Mouse (Mus musculus) G1E-ER4 (cell line): Measurements from ENCODE around the gene Cep41. TPM values are rescaled to one million over a fixed set of nuclear protein-coding genes. Genes with fewer than 3 reads are reported as not detected.

Source experiments
- GATA1 ChIP-seq: IDR thresholded peaks from one replicate; pipeline ENCODE4 v1.8.0; 2012; ENCODE audit warnings: low read length, inconsistent platforms
- polyA plus RNA-seq: library from polyadenylated mRNA; stranded (reverse); fragments of >175 nt; gene quantifications from 2 replicates; pipeline ENCODE4 v1.2.3, GENCODE M21; 2012

The Cep41 gene
- 58.7 and 84.8 TPM in 2 replicates for polyA plus RNA-seq

DNA sequence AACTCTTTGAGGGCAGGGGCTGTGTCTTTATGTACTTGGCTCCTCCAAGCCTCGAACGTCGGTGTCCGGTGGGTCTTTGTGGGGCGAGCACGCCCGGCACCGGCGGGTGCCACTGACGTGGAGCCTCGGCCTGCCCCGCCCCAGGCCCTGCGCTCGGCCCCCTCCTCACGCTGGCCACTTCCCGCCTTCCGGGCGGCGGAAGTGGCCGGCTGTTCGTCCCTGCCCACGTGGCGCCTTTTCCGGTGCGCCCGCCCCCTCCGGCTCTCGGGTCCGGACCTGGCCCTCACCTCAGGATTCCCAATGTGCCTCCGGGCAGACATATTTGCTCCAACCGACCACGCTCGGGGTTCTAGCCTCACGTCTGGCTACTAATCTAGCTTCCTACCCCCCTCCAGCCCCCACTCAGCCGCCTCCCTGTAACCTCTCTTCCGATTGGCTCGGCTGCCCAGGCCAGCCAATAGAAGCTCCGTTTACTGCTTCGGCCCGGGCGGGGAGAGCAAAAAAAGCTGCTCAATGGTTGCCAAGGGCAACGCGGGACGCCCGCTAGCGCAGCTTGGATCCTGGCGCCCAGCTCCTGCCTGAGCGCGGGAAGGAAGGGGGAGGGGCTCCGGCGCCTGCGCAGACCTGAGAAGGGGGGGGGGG, at the start of gene Cep41:
TSS of gene Cep41 (minus strand) at position 400 of the 642 bp plus-strand sequence.
- TF ChIP-seq GATA1 = no peak

DNA sequence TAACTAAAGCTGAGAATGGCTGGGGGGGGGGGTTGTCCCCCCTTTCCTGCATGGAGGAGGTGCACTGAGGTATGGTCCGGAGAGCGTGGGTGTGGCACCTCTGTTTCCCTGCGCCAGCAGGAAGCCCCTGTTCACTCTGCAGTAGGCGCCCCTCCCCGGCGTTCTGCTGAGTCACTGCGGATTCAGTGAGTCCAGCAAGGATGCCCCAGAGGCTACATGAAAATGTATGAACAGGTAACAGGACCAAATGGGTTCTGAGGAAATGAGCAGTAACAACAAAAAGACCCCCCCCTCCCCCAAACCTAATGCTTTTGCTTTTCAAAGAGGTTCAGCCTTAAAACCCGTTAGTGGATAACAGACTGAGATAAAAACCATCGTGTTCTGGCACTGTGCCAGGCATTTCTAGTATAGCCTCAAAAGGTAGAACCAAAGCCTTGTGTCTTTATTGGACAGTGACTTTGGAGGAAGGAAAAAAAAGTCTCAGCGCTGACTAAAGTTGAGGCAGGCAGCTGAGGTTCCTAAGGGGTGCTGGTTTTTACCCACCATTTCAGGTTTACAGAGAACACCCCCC, 45.7 kb upstream of the Cep41 start:
- no peak for TF ChIP-seq GATA1

DNA sequence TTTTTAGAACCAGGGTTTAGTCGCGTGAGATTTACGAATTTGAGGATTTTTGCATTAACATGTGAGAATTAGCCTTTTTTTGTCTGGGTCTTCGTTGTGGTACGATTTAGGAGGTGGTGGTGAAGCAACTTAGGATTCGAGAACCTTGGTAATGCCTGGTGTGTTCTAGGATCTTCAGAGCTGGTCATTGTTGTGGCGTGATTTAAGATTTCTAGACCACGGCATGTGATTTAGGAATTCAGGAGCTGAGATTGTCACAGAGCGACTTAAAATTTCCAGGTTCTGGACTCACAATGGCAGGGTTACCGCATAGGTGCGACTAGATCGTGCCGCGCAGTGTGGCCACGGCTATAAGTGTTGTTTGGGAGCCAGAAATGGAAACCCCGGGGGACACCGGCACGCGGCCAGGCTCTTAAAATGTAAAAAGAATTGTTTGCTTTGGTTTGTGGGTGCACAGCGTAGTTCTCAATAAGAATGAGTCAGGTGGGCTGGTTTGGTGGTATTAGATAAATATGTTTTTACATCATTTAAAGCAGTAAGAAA, 45.0 kb upstream of the Cep41 start:
- no peak for TF ChIP-seq GATA1

DNA sequence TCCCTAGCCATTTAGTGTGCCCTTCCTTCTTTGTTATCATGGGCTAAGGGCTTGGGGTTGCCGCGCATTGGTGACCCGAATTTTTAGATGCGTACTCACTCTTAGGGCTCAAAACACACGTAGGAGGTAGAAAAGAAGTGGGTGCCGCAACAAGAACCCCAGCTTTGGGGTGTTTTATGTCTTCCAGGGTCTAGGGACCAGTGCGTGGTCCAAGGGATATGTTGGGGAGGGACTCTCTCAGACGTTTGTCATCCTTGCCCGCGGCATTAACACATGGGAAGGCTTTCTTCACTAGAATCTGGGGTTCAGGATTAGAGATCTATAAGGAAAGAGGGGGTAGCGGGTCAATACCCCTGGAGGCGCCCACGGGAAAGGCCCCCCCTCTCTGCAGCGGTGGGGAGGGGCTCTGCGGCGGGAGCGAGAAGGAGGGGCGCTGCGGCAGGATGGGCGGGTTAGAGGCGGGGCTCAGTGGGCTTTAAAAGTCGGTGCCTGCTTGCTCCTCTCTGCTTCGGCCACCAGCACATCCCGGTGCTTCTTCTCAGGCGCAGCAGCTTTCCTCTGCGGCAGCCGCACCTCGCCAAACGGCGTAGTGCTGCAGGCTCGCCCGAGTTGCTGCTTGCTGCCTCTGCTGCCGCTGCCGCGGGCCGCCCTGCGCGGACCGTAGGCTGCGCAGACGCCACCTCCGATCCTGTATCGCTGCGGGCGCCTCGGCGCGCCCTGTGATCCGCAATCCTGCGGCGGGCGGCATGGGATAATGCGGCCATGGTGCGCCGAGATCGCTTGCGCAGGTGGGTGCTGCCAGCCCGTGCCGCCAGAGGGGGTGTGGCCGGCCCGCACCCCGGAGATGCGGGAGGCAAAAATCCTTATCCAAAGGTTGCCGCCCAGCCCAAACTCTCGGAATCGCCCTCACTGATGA, 44.3 kb upstream of the Cep41 start:
- TF ChIP-seq GATA1 = no peak

DNA sequence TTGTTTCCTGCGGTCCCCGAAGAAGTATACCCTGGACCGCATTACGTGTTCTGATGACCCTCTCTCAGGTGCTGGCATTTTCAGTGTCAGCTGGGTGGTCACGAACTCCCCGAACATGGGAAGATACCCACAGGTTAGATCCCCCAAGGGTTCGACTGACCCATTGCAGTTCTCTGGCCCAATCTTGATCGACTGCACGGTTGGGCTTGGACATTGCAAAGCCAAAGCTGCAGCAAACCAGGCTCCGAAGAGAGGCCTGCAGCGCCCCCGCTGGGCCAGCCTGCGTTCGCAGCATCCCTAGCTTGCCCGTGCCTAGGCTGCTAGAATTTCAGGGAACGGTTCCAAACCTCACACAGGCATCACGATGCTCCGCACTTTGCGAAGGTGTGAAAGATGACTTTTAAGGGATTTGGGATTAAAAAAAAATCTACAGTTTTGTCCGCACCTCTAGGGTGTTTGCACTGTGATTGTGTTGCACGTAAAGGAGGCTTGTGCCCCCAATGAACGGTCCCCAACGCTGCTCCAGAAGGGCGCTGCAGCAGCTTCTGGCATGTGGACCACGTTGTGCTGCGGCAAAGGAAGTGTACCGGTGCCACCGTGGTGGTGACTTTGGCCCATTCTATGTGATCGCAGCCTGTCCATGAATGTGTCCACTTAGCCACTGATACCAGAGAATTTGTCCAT, 43.5 kb upstream of the Cep41 start:
- TF ChIP-seq GATA1 = no peak

DNA sequence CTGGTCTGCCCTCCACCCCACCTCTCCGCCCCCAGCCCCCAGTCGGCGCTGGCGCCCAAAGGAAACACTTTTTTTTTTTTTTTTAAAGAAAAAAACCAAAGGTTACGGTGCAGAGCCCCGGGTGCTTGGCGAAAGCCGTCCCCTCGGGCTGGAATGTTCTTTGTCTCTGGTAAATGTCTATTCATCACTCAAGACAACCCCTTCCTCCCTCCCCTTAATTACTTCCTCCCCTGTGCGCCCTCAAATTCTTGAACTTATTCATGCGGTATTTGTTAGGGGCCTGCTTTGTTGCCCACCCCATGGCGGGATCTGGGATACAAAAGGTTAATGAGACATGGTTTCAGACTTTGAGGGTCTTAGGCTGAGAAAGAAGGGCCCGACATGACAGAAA, 42.8 kb upstream of the Cep41 start:
- no peak for TF ChIP-seq GATA1

DNA sequence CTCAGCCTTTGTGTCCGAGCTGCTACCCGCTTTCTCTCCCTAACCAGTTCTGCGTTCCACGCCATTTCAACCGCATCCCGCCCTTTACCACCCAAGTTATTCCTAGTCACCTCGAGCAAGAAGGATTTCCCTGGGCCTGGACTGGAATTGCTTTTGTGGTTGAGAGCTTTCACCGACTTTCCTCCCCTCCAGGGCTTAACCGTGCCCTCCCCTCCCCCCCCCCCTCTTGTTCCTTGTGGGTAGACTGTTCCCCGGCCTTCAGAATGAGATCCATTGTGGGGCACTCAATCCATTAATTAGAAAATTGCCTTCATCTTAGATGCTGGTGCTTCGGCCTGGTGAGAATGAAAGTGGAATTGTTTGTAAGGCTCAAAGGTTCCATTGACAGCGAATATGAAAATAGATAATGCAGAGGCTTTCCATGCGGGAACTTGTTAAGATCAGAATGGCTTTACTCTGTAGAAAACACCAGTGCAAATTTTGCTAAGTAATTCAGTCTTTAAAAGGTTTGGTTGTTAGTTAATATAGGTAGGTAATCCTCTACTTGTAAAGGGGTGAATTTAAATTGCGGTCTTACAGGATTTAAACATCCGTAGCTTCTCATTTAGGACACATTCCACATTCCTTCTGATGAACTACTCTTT, 42.3 kb upstream of the Cep41 start:
- TF ChIP-seq GATA1 = no peak

DNA sequence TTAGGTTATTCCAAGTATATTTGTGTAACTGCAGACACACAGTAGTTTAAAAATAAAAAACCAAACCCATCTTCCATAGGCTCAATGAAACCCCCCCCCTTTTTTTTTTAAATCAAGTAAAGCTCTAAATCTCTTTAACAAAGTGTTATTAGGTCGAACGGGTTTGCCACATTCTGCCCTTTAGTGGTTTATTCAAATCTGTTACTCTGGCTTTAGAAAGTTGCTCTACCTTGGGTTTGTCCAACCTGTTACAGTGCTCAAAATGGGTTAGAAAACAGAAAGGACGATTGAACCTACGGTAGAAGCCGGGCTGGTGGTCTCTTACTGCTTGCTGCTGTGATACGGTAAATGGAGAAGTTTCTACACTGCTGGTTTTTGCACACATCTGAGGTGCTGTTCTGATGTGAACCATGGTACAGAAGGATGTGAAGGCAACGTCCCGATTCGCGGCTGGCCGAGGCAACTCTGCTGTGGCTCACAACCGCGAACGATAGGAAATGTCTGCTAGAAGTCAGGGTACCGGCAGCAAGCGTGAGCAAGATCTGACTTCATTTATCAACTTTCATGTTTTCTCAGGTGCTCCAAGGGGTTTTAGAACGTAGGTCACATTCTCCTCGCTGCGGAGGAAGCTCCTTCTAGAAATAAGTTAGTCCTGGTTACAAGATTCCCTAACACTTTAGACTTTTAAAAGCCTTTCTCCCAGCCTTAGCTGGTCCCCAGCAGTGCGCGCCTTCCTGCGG, 41.6 kb upstream of the Cep41 start:
- no peak for TF ChIP-seq GATA1

DNA sequence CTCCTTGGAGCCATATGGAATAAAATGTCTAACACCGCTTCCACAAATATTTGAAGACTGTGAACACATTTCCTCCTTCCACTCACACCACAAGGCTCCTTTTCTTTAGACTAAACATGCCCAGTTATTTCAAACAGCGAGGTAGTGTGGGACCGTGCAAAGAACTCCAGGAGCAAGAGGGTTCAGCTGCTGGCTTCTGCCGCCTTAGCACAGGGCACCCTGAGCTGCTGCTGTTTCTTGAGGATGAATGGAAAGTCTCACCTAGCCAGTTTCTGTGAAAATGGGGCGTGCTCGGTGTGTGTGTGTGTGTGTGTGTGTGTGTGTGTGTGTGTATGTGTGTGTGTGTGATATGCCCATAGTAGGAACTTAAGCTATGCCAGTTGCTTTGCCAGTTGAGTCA, 40.9 kb upstream of the Cep41 start:
- no peak for TF ChIP-seq GATA1

DNA sequence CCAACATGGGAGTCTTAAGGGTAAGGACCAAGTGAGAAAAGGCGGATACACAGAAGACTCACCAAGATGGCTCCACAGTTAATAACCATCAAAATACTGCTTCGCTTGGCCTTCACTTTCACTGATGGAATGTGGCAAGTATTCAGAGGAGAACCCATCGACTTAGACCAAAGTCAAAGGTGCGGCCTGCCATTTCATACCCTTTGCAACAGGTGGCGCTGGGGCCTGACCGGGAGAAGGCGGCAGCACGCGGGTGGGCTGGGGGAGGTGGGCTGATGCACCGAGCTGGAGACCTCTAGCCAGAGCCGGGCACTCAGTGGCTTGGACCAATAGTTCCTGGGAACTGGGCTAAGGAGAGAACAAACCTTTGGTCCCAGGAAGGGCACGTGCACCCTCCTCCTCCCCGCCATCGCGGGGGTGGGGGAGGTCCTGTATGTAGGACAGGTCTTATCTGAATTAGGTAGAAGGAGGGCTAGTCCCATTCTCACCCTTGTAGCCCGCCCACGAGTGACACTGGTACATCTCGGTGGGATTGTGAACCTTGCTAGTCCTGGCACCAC, 39.1 kb upstream of the Cep41 start:
- TF ChIP-seq GATA1 = no peak

DNA sequence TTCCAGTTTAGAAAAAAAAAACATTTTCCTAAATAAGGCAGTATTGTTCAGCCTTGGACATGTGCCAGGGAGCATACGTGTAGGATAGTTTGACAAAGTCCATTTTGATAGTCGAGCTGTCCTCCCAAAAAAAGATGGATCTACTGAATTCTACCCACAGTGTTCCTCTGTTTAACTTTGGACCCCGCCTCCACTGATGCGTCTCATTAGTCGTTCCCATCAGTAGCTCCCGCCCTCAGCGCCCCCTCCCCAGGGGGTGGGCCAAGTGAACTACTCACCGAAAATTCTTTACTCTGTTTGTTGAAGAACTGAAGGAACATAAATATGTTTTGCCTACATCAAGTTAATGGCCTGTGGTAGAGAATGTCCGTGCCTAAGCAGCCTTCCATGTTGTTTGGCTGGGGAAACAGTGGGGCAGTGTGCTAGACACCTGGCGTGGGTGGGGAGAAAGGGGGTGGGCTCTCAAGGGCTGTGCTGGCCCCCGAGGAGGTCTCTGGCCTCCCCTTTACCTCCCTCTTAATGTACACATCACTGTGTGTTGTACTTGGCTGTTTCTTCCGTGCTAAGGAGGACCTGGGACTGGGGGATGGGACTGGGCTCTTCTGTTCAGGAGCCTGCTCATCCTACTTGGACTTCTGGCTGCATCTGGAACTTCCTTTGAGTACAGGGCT, 36.9 kb upstream of the Cep41 start:
- TF ChIP-seq GATA1 = no peak

DNA sequence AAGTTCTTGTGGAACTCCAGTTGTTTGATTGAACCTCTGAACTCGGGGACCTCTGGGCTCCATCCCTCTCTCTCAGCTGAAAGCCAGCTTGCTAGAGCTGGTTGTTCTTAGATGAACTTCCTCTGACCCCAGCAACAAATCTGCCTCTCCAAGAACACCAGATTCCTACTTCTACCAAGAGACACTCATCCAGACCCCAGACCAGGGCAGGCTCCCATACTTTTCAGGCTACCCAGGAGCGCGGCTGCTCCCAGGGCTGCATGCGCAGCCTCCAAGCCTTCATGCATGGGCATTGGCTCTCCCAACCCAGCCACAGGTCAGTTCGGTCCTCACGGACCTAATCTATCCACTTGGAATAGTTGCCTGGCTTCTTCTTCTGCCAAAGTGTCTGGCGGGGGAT, 29.8 kb upstream of the Cep41 start, which contains the start of gene Mest:
TSS of gene Mest (plus strand) at position 217 of the 400 bp plus-strand sequence.
- TF ChIP-seq GATA1 = no peak

DNA sequence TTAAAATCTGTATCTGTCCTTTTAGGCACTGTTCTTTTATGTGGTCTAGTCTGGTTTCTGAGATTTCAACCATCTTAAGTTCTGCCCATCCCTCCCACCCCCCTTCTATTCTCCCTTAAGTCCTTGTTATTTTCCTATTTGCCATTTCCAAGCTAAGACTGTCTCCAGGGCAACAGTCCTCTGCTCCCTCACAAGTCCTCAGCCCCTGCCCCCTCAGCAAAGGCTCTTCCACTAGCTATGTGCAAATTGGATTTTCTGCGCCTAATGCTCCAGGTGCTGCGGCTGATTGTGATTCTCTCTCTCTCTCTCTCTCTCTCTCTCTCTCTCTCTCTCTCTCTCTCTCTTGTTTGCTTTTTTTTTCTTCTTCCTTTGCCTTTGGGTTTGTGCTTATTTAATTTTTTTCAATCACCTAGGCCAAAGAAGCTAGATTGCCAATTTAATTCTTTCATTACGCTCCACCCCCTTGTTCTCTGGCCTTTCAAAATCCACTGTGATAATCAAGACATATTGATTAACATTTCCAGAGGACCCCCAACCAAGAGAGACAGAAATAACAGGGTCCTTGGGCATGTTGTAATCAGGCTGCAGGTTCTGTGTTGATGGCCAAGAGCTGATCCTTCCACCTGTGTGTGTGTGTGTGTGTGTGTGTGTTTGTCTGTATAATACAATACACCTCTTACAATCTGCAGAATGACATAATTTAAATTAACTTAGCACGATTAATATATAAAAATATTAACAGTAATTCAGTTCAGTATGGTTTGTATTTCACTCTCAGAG, 29.0 kb upstream of the Cep41 start:
- TF ChIP-seq GATA1 = no peak

DNA sequence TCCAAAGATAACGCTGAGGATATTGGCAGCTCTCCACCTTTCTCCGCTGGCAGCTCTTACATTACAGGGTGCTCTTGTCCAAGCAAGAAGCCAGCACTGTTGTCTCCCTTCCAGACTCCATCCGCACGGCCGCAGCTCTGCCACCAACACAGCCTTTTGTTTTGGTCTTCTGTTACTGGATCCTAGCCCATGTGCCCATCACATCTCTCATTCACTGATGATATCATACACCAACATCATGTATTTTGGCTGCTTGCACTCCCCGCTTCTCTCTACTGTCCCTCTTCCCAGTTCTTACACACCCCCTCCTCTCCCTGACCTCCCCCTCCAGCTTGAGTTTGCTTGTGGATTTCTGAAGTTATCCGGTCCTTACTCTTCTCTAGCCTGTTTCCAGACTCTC, 23.2 kb upstream of the Cep41 start:
- TF ChIP-seq GATA1 = no peak
